Mouse (Mus musculus) MEL (cell line): ENCODE measurements around the gene Camta1. TPM values are rescaled to one million over a fixed set of nuclear protein-coding genes. Genes with fewer than 3 reads are reported as not detected.

Experiments used
- DNase-seq: peaks from one replicate; pipeline ENCODE4 v3.0.0; 2011; ENCODE audit warnings: low read depth, low spot score
- H3K27ac ChIP-seq: 2 replicates; pipeline ENCODE4 v1.5.1; 2012; ENCODE audit warnings: low read depth, mild to moderate bottlenecking, control low read depth, low read length, moderate library complexity; ENCODE audit not compliant: control insufficient read depth
- H3K27me3 ChIP-seq, 2 experiments: fragments of 150-350 bp in 1 of 2; sonication (generic) in 1 of 2; 2 replicates each; pipeline ENCODE4 v1.6.1; 2012; ENCODE audit warnings: low read length in 2 of 2, mild to moderate bottlenecking in 2 of 2, improper control_type of control experiment in 1 of 2, moderate library complexity in 1 of 2; ENCODE audit not compliant: insufficient read depth in 2 of 2, control insufficient read depth in 1 of 2
- H3K36me3 ChIP-seq, 2 experiments: 2 replicates each; pipeline ENCODE4 v1.6.1; 2012 to 2014; ENCODE audit warnings: low read length in 2 of 2, improper control_type of control experiment in 1 of 2, inconsistent platforms in 1 of 2, mild to moderate bottlenecking in 1 of 2; ENCODE audit not compliant: insufficient read depth in 2 of 2, control insufficient read depth in 1 of 2
- H3K4me1 ChIP-seq, 2 experiments: fragments of 150-350 bp in 1 of 2; sonication (generic) in 1 of 2; 2 replicates each; pipeline ENCODE4 v1.6.1; 2012; ENCODE audit warnings: low read length in 2 of 2, improper control_type of control experiment in 1 of 2, mild to moderate bottlenecking in 1 of 2; ENCODE audit not compliant: insufficient read depth in 2 of 2, control insufficient read depth in 1 of 2
- H3K4me3 ChIP-seq, 2 experiments: fragments of 150-350 bp in 1 of 2; sonication (generic) in 1 of 2; 2 replicates each; pipeline ENCODE4 v1.5.1; 2012; ENCODE audit warnings: low read depth in 2 of 2, low read length in 2 of 2, mild to moderate bottlenecking in 2 of 2, moderate library complexity in 2 of 2, control low read depth in 1 of 2, improper control_type of control experiment in 1 of 2; ENCODE audit not compliant: control insufficient read depth in 1 of 2, insufficient read depth in 1 of 2
- H3K79me2 ChIP-seq: 2 replicates; pipeline ENCODE4 v1.6.1; 2012; ENCODE audit warnings: mild to moderate bottlenecking, low read length, moderate library complexity; ENCODE audit not compliant: control insufficient read depth, poor library complexity, insufficient read depth
- H3K9ac ChIP-seq: 2 replicates; pipeline ENCODE4 v1.6.1; 2012; ENCODE audit warnings: low read depth, mild to moderate bottlenecking, control low read depth, low read length, moderate library complexity; ENCODE audit not compliant: control insufficient read depth, poor library complexity, severe bottlenecking
- H3K9me3 ChIP-seq: fragments of 150-350 bp; sonication (generic); replicated peaks from 2 replicates; pipeline ENCODE4 v1.6.1; 2012; ENCODE audit warnings: mild to moderate bottlenecking, low read length, improper control_type of control experiment, moderate library complexity; ENCODE audit not compliant: insufficient read depth
- CHD1 ChIP-seq: IDR thresholded peaks from 2 replicates; pipeline ENCODE4 v1.6.1; 2012; ENCODE audit warnings: low read depth, mild to moderate bottlenecking, inconsistent platforms, low read length, improper control_type of control experiment
- CHD2 ChIP-seq: IDR thresholded peaks from 2 replicates; pipeline ENCODE4 v1.6.1; 2011; ENCODE audit warnings: low read length, improper control_type of control experiment
- E2F4 ChIP-seq: IDR thresholded peaks from 2 replicates; pipeline ENCODE4 v1.6.1; 2011; ENCODE audit warnings: low read depth, low read length, improper control_type of control experiment, borderline replicate concordance
- ELF1 ChIP-seq: IDR thresholded peaks from 2 replicates; pipeline ENCODE4 v1.6.1; 2014; ENCODE audit warnings: low read depth, mild to moderate bottlenecking, inconsistent platforms, low read length, improper control_type of control experiment, moderate library complexity
- EP300 ChIP-seq, 2 experiments: IDR thresholded peaks; 2 replicates each; pipeline ENCODE4 v1.6.1; 2011; ENCODE audit warnings: improper control_type of control experiment in 2 of 2, low read length in 2 of 2, low read depth in 1 of 2, mild to moderate bottlenecking in 1 of 2
- ETS1 ChIP-seq: IDR thresholded peaks from 2 replicates; pipeline ENCODE4 v1.6.1; 2012; ENCODE audit warnings: low read depth, mild to moderate bottlenecking, inconsistent platforms, low read length, improper control_type of control experiment, moderate library complexity
- GABPA ChIP-seq: IDR thresholded peaks from 2 replicates; pipeline ENCODE4 v1.6.1; 2012; ENCODE audit warnings: low read depth, mild to moderate bottlenecking, inconsistent platforms, low read length, improper control_type of control experiment, moderate library complexity
- JUND ChIP-seq: IDR thresholded peaks from 2 replicates; pipeline ENCODE4 v1.6.1; 2011; ENCODE audit warnings: low read depth, mild to moderate bottlenecking, improper control_type of control experiment, low read length
- MXI1 ChIP-seq: IDR thresholded peaks from 2 replicates; pipeline ENCODE4 v1.6.1; 2011; ENCODE audit warnings: mild to moderate bottlenecking, low read depth, low read length, improper control_type of control experiment
- MYB ChIP-seq: IDR thresholded peaks from 2 replicates; pipeline ENCODE4 v1.6.1; 2011; ENCODE audit warnings: mild to moderate bottlenecking, low read depth, low read length, improper control_type of control experiment
- MYC ChIP-seq: IDR thresholded peaks from 2 replicates; pipeline ENCODE4 v1.6.1; 2011; ENCODE audit warnings: low read depth, mild to moderate bottlenecking, low read length, improper control_type of control experiment, moderate library complexity
- NELFE ChIP-seq: IDR thresholded peaks from 2 replicates; pipeline ENCODE4 v1.6.1; 2011; ENCODE audit warnings: low read depth, low read length, improper control_type of control experiment
- POLR2AphosphoS5 ChIP-seq: IDR thresholded peaks from 2 replicates; pipeline ENCODE4 v1.6.1; 2012; ENCODE audit warnings: low read depth, borderline replicate concordance, mild to moderate bottlenecking, inconsistent platforms, low read length, moderate library complexity, mixed read lengths
- RCOR1 ChIP-seq: IDR thresholded peaks from 2 replicates; pipeline ENCODE4 v1.6.1; 2012; ENCODE audit warnings: low read depth, mild to moderate bottlenecking, inconsistent platforms, low read length, improper control_type of control experiment
- SIN3A ChIP-seq: IDR thresholded peaks from 2 replicates; pipeline ENCODE4 v1.6.1; 2012; ENCODE audit warnings: low read length, improper control_type of control experiment, inconsistent platforms
- TAL1 ChIP-seq: IDR thresholded peaks from 2 replicates; pipeline ENCODE4 v1.6.1; 2012; ENCODE audit warnings: mild to moderate bottlenecking, inconsistent platforms, low read length, moderate library complexity, mixed read lengths
- TCF12 ChIP-seq: IDR thresholded peaks from 2 replicates; pipeline ENCODE4 v1.6.1; 2014; ENCODE audit warnings: low read depth, mild to moderate bottlenecking, inconsistent platforms, low read length, improper control_type of control experiment, moderate library complexity
- USF1 ChIP-seq: IDR thresholded peaks from 2 replicates; pipeline ENCODE4 v1.6.1; 2014; ENCODE audit warnings: low read depth, mild to moderate bottlenecking, inconsistent platforms, low read length, improper control_type of control experiment, moderate library complexity
- ZKSCAN1 ChIP-seq: IDR thresholded peaks from 2 replicates; pipeline ENCODE4 v1.6.1; 2012; ENCODE audit warnings: low read depth, mild to moderate bottlenecking, inconsistent platforms, low read length, improper control_type of control experiment, moderate library complexity
- ZNF384 ChIP-seq: IDR thresholded peaks from 2 replicates; pipeline ENCODE4 v1.6.1; 2012; ENCODE audit warnings: low read depth, mild to moderate bottlenecking, inconsistent platforms, low read length, improper control_type of control experiment
- polyA plus RNA-seq, 2 experiments: library from polyadenylated mRNA; stranded (reverse) in 1 of 2; unstranded in 1 of 2; fragments of >175 nt in 1 of 2; fragments of >200 nt in 1 of 2; gene quantifications; 2 replicates each; pipeline versions ENCODE4 v1.2.1 to v1.2.4; 2012; ENCODE audit warnings: low replicate concordance in 2 of 2, low read depth in 1 of 2; ENCODE audit not compliant: insufficient read length in 2 of 2, insufficient read depth in 1 of 2, missing spikeins in 1 of 2
- total RNA-seq: library from RNA; depleted of rRNA; stranded (reverse); fragments of 300-350 nt; gene quantifications from 2 replicates; pipeline ENCODE4 v1.2.3, GENCODE M21; 2012

The Camta1 gene
- total and polyA plus RNA-seq, 3 experiments, result 28.2 to 87.5 TPM; not detected in 1

DNA sequence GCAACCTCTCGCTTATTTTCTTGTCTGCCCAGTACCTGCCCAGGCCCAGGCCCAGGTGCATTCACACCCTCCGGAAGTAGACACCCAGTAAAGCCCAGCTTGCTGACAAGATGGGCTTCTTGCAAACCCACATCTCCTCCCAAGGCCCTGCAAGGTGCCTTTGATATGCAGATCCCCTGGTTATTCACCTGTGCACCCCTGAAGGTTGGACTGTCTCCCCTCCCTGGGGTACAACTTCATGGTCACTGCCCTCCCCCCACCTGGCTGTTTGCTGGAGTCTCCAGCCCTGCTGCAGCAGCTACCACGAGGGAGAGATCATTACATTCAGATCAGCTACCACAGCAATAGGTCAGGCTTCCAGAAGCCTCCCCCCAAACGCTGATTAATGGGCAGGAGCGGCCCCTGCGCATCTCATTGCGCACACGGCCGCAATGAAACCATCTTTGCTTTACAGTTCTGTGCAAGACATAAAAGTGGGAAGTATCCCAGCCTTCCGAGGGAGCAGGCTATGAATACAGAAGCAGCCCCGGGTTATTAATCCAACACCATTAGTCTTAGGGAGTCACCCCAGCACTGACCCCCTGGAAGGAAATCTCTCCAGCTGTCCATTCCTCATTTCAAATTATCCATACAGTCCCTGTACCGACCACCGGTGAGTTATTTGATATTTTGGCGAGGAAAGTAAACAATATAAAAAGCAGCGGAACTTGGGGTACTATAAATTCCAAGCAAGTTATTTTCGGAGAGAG lies 205.9 kb downstream of the Camta1 start:
- no peaks in the 10 kb centered on the region for H3K27me3 ChIP-seq
- no peak for TF ChIP-seq MYB
- TF ChIP-seq RCOR1, result no peak
- no peak for TF ChIP-seq ZNF384
- TF ChIP-seq TCF12, result no peak
- no peak for TF ChIP-seq ELF1
- no peak for TF ChIP-seq ETS1
- no peak for TF ChIP-seq CHD1
- no peak for TF ChIP-seq EP300 (IDR thresholded peaks at IDR 0.05; ENCODE audit: low read depth in 1 of 2, low read length in 2 of 2)
- no peak for TF ChIP-seq SIN3A
- no peak overlapping the region for H3K27ac ChIP-seq
- H3K4me3 ChIP-seq, result no peak overlapping the region
- H3K36me3 ChIP-seq, result no peaks in the 10 kb centered on the region
- no peak overlapping the region for H3K9ac ChIP-seq
- DNase-seq, result no peak
- H3K79me2 ChIP-seq, result no peaks in the 10 kb centered on the region
- H3K4me1 ChIP-seq, result no peaks in the 10 kb centered on the region
- H3K9me3 ChIP-seq, result no peaks in the 10 kb centered on the region

DNA sequence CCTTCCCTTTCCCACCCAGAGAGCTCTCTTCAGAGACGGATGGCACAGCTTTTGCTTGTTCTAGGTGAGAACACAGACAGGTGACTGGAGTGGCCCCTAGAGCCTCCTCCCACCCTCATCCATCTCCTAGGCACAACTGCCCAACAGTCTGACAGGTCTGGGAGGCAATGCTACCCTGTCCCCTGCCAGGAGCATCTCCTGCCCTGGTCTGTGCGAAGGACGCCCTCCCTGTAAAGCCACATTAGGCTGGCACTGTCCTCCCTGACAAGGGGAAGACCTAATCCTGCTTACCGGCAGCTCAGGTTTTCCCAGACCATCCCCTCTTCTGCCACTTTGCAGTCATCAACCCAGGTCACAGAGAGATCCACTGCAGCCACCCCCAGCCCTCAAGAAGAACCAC lies 206.4 kb downstream of the Camta1 start:
- DNase-seq, result no peak
- no peaks in the 10 kb centered on the region for H3K27me3 ChIP-seq
- no peak overlapping the region for H3K4me3 ChIP-seq
- H3K9me3 ChIP-seq, result no peaks in the 10 kb centered on the region
- H3K27ac ChIP-seq, result no peak overlapping the region
- no peaks in the 10 kb centered on the region for H3K79me2 ChIP-seq
- no peaks in the 10 kb centered on the region for H3K36me3 ChIP-seq
- no peak overlapping the region for H3K9ac ChIP-seq
- TF ChIP-seq ZKSCAN1 (no peak), CHD2 (no peak), ELF1 (no peak), POLR2AphosphoS5 (no peak), MXI1 (no peak), SIN3A (no peak), JUND (no peak), RCOR1 (no peak), TAL1 (no peak), USF1 (no peak), E2F4 (no peak), NELFE (no peak), GABPA (no peak), MYC (no peak)
- TF ChIP-seq, all 39 proteins: peak for 0
- H3K4me1 ChIP-seq, result no peaks in the 10 kb centered on the region
